Mouse (Mus musculus) left cerebral cortex, postnatal 14 days (tissue): Measurements from ENCODE around the gene 2310011J03Rik. TPM values are rescaled to one million over a fixed set of nuclear protein-coding genes. Genes with fewer than 3 reads are reported as not detected.
"Not testable (repeated sequence)": the region's sequence is repeated elsewhere in the genome, so short reads cannot be mapped to it uniquely, and the experiment has no call there.

ENCODE experiments used
- DNase-seq, 2 experiments: peaks; one replicate each; pipeline ENCODE4 v3.0.0; 2021 to 2022; ENCODE audit warnings: low spot score in 2 of 2, mixed read lengths in 1 of 2
- intact Hi-C: fragments of 180-260 bp; cut with DNase I; formaldehyde crosslinking; loops from one replicate; pipeline ENCODE4 v1.15.1; 2025
- long read RNA-seq, 2 experiments: library from polyadenylated mRNA; stranded (forward); transcript quantifications; one replicate each; pipeline ENCODE4 v2.0.0; 2021
- total RNA-seq, 2 experiments: library from RNA; stranded (reverse); gene quantifications; 2 replicates each; pipeline ENCODE4 v1.2.3; 2021

Gene 2310011J03Rik
- total RNA-seq: 10 to 100 TPM; 21.2 to 25.5 TPM
- long read RNA-seq, experiment 1, transcript 2310011J03Rik-201 (2 exons, 1,649 nt): major isoform, 73 of 81 reads
- long read RNA-seq, experiment 1, partial matches to known transcripts: 0 of 81 reads
- long read RNA-seq, experiment 1, other reads (novel, unspliced or antisense): 8 of 81 reads
- long read RNA-seq, experiment 2, transcript 2310011J03Rik-201 (2 exons, 1,649 nt): major isoform, 64 of 66 reads
- long read RNA-seq, experiment 2, partial matches to known transcripts: 0 of 66 reads
- long read RNA-seq, experiment 2, other reads (novel, unspliced or antisense): 2 of 66 reads

DNA sequence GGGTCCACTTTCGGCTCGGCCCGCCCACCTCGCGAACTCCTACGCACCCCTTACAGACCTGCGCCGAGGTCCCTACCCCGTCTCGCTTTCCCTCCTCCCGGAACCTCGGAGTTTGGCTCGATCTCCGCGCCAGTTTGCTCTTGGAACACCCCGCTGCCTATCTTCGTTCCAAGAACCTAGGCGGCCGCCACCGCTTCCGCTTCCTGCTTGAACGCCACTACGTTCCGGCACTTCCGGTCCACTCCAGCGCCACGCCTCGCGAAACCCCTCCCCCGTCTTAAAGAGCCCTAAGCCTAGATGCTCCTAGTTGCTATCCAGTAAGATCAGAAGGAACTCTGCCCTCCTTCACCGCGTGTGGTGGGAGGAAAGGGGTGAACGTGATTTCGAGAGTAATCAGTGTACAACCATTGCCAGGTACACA, at the start of gene 2310011J03Rik:
Gene 2310011J03Rik, minus strand, starts transcription at position 198 of the 421 bp plus-strand sequence.
- peak; percentile 94 to 95 for DNase-seq
- intact Hi-C loops: no loop called here

DNA sequence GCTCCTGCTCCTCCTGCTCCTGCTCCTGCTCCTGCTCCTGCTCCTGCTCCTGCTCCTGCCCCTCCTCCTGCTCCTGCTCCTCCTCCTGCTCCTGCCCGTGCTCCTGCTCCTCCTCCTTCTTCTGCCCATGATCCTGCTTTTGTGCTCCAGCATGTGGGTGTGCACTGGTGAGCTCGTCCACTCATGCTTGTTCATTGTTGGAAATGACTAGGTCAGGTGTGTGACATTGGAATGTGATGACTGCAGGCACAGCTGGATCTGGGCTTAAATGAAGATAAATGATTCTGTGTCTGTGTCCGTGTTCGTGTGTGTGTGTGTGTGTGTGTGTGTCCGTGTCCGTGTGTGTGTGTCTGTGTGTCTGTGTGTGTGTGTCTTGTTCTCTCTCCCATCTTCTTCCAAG, 48.1 kb upstream of the 2310011J03Rik start:
- intact Hi-C loops: no loop called here
- DNase-seq: no peak

DNA sequence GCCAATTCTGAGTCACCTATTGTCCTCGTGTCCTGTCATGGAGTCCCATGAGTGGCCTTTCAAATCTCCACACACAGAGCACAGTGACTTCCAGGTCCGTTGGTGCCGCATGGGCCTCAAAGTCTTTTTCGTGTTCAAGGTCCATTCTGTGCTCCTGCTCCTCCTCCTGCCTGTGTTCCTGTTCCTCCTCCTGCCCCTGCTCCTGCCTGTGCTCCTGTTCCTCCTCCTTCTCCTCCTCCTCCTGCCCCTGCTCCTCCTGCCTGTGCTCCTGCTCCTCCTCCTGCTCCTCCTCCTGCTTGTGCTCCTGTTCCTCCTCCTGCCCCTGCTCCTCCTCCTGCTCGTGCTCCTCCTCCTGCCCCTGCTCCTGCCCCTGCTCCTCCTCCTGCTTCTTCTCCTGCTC, 47.6 kb upstream of the 2310011J03Rik start:
- intact Hi-C loops: no loop called here
- no peak for DNase-seq

DNA sequence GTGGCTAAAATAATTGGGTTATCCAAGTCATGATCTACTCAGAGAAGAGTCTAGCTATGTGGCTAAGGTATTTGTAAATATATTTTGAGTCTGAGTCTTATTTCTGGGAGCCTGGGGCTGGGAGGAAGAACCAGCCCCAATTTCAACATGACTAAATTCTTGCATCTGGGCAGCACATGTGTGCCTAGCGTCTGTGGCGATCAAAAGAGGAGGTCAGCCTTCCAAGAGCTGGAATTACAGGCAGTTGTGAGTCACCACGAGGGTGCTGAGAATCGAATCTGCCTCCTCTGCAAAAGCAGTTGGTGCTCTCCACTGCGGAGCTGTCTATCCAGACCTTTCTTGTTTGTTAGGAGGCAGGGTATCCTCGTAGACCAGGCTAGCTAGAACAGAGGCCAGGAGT, 45.4 kb upstream of the 2310011J03Rik start:
- no peak for DNase-seq
- intact Hi-C loops: no loop called here

DNA sequence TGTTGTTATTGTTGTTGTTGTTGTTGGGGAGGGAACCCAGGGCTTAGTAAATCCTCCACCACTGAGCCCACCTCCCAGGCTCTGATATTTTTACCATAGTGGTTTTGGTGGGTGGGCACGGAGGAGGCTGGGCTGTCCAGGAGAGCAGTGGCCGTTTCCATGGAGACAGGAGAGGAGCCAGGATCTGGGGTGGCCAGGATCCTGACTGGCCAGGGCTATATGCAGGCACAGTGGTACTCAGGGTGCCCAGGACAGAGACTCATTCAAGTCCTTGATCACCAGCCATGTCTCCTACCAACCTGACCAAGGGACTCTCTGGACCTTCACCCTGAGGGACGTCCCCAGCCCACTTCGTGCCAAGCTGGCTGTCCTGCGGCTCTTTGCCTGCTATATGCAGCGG, 43.4 kb upstream of the 2310011J03Rik start:
- intact Hi-C loops: no loop called here
- DNase-seq: no peak

DNA sequence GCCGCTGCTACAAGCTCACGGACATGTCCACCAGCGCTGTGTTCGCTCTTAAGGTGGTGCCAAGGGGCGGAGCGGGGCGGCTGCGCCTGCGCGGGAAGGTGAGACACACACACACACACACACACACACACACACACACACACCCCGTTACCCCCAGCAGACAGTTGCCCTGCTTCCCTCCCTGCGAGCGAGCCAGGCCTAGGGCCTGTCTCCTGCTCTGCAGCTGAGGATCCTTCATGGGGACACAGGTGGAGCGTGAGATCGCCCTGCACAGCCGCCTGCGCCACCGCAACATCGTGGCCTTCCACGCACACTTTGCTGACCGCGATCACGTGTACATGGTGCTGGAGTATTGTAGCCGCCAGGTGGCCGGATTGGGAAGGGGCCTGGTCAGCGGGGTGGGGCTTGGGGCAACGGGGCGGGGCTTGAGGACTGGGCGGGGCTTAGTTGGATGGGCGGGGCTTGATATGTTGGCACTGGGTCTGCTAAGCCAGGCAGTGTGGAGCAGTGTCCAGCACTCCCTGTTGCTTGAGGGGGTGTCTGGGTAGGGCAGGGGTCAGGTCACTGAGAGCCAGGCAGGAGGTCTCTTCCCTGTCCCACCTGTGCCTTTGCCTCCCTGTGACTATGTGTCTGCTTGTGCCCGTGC, 37.8 kb upstream of the 2310011J03Rik start:
- intact Hi-C loops: loop anchor here (10.0 kb wide), 1 partner anchor 137 kb away; the partner anchor contains the start of gene Onecut3
- no peak for DNase-seq

DNA sequence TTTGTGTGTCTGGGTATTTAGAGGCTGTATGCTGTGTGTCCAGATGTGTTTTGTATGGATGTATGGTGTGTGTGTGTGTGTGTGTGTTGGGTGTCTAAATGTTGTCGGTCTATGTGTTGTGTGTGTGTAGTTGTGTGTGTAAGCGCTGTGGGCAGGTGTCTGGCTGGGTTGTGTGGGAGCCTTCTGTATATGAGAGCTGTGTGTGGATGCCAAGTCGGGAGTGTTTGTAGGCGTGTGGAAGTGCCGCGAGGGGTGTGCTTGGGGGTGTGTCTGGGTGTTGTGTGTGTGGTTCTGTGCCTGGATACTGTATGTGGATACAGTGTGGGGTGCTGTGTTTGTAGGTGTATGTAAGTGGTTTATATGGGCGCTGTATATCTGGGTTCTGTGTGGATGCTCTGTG, 37.0 kb upstream of the 2310011J03Rik start:
- DNase-seq: peak in 1 of 2 experiments; percentile 50
- intact Hi-C loops: loop anchor here (10.0 kb wide), 1 partner anchor 137 kb away; the partner anchor contains the start of gene Onecut3

DNA sequence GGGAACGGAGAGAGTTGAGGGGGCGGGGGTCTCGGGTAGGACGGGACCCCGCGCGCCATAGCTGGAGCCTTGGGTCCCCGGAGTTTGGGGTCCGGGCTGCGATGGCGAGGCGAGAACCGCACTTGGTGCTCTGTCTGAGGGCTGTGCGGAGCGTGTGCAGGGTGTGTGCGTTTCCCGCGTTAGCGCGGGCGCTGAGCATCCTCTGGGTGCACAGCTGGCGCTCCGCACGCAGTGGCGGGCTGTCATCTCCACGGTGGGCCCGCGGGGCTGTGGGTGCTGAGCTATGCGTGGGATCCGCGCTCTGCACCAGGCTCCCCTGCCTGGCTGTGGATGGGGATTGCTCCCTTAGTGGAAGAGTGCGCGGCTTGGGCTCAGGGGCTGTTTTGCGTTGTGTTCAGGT, 36.4 kb upstream of the 2310011J03Rik start:
- DNase-seq: peak in 1 of 2 experiments; percentile 40

DNA sequence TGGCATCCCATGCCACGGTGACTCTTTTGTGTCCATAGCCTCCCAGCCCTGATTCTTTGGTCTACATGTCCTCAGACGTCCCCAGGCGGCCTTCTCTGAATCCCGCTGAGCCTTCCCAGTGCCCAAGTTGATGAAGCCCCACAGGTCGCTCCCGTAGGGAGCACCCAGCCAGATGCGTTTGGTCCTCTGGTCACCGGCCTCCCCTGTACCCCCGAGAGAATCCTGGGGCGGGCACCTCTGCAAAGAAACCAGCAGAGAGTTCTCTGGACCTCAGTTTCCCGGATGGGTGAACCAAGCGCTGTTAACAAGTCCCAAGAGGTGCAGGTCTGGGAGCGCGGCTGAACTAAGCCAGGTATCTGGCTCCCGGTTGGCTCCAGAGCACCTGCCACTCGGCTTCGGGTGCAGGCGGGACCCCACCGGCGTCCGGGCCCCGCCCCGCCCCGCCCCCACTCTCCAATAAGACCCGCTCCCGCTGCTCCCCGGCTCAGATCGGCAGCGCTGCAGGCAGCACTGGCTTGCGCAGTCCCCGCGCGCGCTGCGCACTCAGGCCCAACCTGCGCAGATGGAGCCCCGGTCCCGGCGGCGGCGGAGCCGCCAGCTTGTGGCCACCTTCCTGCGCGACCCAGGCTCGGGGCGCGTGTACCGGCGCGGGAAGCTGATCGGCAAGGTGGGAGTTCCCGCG, 35.8 kb upstream of the 2310011J03Rik start, which contains the start of gene Plk5:
Gene Plk5, plus strand, starts transcription at position 459 of the 682 bp plus-strand sequence.
- no peak for DNase-seq
- intact Hi-C loops: loop anchor here (10.0 kb wide), 1 partner anchor 139 kb away; the partner anchor contains the start of gene Onecut3

More for the DNA sequence above, 36.4 kb upstream of the 2310011J03Rik start:
- intact Hi-C loops: loop anchor here (10.0 kb wide), 1 partner anchor 138 kb away; the partner anchor contains the start of gene Onecut3

DNA sequence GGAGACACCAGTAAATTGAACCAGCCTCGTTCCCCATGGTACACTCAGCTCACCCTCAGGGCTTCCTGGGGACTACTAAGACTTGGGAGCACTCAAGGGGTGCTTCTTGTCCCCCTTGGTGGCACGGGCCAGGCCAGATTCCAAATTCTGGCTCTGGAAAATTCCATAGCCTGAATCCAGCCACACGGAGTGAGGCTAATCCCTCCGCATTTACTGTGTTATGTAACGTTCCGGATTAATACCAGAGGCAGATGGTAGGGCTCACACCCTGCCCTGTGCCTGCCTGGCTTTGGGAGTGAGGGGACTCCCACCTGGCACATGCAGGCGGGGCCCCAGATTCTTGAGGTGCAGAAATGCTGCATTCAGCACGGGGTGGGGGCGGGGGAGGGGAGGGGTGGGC, 35.1 kb upstream of the 2310011J03Rik start:
- no peak for DNase-seq
- intact Hi-C loops: loop anchor here (10.0 kb wide), 1 partner anchor 139 kb away; the partner anchor contains the start of gene Onecut3

DNA sequence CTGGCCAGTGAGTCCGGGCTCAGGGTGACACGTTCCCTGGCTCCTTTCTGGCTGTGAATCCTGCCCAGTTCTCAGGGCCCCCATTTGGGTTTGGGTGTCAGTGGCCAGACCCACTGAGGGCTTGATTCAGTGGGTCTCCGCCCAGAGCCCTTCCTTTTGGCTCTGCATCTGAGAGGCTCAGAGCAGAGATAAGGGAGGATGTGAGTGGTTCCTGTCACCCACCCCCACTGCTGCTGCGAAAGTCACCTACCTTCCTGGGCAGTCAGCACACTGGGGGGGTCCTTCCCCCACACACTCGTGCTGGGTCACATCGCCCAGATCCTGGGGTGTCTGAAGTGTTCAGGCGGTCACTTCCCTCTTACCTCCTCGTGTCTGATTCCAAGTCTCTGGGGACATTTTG, 32.4 kb upstream of the 2310011J03Rik start:
- intact Hi-C loops: loop anchor here (10.0 kb wide), 1 partner anchor 142 kb away; the partner anchor contains the start of gene Onecut3
- DNase-seq: no peak

DNA sequence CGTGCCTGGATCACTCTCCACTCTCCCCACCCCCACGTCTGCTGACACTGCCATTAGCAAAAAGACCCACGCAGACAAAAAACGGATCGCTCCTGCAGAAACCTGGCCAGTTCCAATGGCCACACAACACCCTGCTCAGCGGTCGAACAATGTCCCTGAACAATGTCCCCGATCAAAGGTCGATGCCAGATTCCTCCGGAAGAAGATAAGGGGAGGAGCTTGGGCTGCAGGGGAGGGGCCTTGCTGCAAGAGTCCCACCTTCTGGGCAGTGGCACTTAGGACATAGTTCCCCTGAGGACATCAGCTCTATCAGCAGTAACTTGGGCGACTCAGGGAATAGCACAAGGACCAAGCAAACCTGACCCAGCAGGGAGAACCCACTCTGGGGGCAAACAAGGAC, 31.6 kb upstream of the 2310011J03Rik start:
- intact Hi-C loops: loop anchor here (10.0 kb wide), 1 partner anchor 143 kb away; the partner anchor contains the start of gene Onecut3
- DNase-seq: no peak

DNA sequence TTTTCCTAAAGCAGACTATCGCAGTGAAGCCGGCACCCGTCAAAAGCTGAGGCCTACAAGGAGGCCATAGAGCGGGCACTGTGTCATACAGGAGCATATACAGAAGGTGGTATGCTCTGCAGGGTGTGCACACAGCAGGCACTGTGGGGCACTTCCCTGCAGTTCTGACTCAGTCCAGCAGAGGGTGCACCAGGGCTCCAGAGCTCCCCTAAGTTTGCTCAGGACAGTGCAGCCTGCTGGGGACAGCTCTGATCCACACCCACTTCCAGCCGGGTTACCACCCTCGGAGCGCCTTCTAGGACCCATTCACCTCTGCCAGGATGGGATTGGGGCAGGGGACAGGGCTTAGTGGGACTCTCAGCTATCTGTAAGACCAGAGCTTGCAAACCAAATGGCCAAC, 30.0 kb upstream of the 2310011J03Rik start:
- intact Hi-C loops: loop anchor here (10.0 kb wide), 1 partner anchor 145 kb away; the partner anchor contains the start of gene Onecut3

DNA sequence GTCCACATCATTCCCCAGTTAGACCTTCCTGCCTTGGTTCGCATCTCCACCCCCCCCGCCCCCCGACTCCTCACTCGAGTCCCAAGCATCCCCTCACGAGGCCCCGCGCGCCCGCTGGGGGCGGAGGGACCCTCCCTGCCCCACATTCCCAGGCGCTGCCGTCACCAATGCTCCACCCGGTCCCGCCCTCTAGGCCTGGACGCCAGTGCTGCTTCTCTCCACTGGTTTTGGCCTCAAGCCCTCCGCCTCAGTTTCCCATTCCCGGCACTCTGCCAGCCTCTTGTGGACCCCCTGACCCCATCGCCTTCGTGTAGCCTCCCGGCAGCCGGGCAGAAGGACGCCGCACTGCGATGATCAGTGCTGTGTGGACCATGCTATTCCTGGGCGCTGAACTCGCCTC, 28.6 kb upstream of the 2310011J03Rik start:
- no peak for DNase-seq

More for the DNA sequence above, 30.0 kb upstream of the 2310011J03Rik start:
- peak; percentile 79 to 87 for DNase-seq

DNA sequence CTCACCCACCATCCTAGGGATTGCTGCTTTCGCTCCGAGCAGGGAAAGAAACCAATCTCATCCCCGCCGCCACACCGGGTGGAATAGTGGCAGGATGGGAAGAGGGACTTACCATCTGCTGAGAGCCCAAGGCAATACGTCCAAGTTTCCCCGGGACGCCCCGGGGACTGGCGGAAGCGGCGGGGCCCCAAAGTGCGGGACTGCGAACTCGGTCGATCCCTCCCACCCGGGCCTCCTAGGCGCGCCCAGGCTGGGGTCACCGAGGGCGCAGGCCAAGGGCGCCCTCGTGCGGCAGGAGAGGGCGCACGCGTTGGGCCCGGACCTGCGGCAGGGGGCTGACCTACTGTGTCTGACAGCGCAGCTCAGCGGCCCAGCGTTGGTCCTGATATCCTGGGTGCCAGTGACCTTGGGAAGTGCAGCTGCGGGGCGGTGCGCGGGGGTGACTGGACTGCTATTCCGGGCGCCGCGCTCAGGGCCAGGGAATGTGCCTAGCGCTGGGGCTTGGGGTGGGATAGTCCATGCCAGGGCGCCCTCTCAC, 28.0 kb upstream of the 2310011J03Rik start, which contains the start of gene Adamtsl5:
Gene Adamtsl5, minus strand, starts transcription at position 169 of the 538 bp plus-strand sequence.
- no peak for DNase-seq
- intact Hi-C loops: no loop called here

More for the DNA sequence above, 28.6 kb upstream of the 2310011J03Rik start:
- intact Hi-C loops: no loop called here

DNA sequence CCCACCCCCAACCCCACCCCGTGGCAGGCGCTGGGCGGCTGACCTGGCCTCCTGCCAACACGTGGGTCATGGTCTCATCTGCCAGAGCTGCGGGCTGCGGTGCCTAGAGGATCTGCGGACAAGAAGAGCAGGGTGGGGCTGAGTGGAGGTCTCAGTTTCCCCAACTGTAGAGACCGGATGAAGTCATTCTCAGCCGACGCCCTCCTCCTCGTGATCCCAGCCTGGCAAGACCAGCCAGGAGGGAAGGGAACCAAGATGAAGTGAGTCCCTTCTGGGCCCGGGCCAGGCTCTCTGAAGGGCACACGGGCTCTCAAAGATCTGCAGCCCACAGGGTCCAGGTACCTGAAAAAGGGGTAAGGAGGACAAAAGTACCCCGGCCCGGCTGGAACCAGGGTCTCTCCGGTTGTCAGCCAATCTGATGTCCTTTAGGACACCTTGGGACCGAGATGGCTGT, 27.2 kb upstream of the 2310011J03Rik start:
- intact Hi-C loops: no loop called here
- DNase-seq: no peak

DNA sequence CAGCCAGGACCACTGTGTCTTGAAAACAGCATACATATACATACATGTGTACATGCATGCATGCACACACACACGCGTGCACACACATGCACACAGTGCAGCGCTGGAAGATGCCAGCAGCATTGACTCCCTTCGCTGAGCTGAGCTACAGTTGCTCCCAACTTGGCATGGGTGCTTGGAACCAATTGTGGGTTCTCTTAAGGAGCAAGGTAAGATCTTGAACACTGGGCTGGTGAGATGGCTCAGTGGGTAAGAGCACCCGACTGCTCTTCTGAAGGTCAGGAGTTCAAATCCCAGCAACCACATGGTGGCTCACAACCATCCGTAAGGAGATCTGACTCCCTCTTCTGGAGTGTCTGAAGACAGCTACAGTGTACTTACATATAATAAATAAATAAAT, 25.6 kb upstream of the 2310011J03Rik start:
- DNase-seq, intact Hi-C loops: not testable (repeated sequence)

DNA sequence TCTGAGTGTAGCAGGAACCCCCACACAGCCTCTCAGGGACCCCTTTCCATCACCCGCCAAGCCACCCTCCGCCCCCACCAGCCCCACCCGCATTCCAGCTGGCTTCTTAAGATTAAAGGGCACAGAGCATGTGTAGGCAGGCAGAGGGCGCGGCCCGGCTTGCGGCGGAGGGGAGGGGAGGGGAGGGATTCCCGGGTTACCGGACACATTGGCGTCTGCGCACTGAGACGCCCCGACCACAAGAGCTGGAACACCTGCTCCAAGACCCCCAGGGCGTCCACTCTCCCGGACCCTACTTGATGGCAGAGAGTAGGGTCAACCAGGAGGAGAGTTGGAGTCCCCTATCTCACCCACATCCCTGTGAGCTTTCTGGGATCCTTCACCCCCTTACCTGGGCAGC, 24.8 kb upstream of the 2310011J03Rik start:
- no peak for DNase-seq
- intact Hi-C loops: no loop called here

DNA sequence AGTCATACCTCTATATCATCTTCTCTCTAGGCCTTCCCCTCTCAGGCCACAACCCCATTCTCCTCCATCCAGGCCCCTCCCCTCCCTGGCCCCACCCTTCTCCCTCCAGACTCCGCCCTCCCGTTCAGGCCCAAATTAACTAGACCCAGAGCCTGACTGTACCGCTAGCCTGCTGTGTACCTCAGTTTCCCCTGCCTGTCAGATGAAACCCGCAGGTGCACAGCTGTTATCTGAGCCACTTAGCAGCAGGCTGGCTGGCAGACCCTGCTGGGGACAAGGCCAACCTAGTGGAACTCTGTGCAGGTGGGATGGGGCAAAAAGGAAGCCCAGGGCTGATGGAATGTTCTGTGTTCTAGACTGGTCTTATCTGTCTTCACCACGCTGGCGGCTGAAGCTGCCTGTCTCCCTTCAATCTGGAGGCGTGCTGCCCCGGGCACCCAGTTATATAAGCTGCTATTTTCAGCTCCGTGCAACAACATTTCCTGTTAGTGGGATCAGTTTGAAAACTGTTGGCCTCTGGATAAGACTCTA, 23.9 kb upstream of the 2310011J03Rik start:
- DNase-seq: no peak

More for the DNA sequence above, 23.9 kb upstream of the 2310011J03Rik start:
- intact Hi-C loops: no loop called here
